Mouse (Mus musculus) hindlimb bud, embryonic 11.5 days (tissue): ENCODE data around the gene Hoxa4.

Source experiments
- DNase-seq: peaks from one replicate; pipeline ENCODE4 v3.0.0-alpha.2; 2012; ENCODE audit warnings: low read depth, low spot score; ENCODE audit errors: extremely low spot score

The Hoxa4 gene

GRCm38 (mm10) chr6:52182793-52183192 lies 8.8 kb downstream of the Hoxa4 start:
- no peak for DNase-seq

- no peak for DNase-seq
These were observed 9.5 kb downstream of the Hoxa4 start for GRCm38 (mm10) chr6:52182030-52182429.

- no peak for DNase-seq
These were observed 10.8 kb downstream of the Hoxa4 start for GRCm38 (mm10) chr6:52180726-52181125.

- DNase-seq = no peak
These were observed 11.3 kb downstream of the Hoxa4 start for GRCm38 (mm10) chr6:52180213-52180710.

- no peak for DNase-seq
These were observed 11.9 kb downstream of the Hoxa4 start for GRCm38 (mm10) chr6:52179690-52180089.

- DNase-seq = no peak
These were observed 12.5 kb downstream of the Hoxa4 start for GRCm38 (mm10) chr6:52178918-52179665.

GRCm38 (mm10) chr6:52177806-52178205 lies 13.7 kb downstream of the Hoxa4 start:
- DNase-seq = no peak

- DNase-seq = no peak
These were observed 14.4 kb downstream of the Hoxa4 start, which contains the start of gene 5730596B20Rik for GRCm38 (mm10) chr6:52177061-52177735. Gene 5730596B20Rik (plus strand): TSS chr6:52177498.

GRCm38 (mm10) chr6:52176391-52176790 lies 15.2 kb downstream of the Hoxa4 start:
- no peak for DNase-seq

GRCm38 (mm10) chr6:52175864-52176263 lies 15.7 kb downstream of the Hoxa4 start:
- DNase-seq = no peak

- DNase-seq = no peak
These were observed 16.4 kb downstream of the Hoxa4 start for GRCm38 (mm10) chr6:52174968-52175751.

- DNase-seq = no peak
These were observed 17.9 kb downstream of the Hoxa4 start for GRCm38 (mm10) chr6:52173648-52174047.

GRCm38 (mm10) chr6:52172501-52172900 lies 19.1 kb downstream of the Hoxa4 start:
- DNase-seq = no peak

GRCm38 (mm10) chr6:52171938-52172337 lies 19.6 kb downstream of the Hoxa4 start:
- no peak for DNase-seq

- DNase-seq = no peak
These were observed 20.2 kb downstream of the Hoxa4 start for GRCm38 (mm10) chr6:52171331-52171730.

GRCm38 (mm10) chr6:52170898-52171223 lies 20.7 kb downstream of the Hoxa4 start:
- no peak for DNase-seq

GRCm38 (mm10) chr6:52170166-52170897 lies 21.2 kb downstream of the Hoxa4 start:
- no peak for DNase-seq

GRCm38 (mm10) chr6:52169499-52170165 lies 21.9 kb downstream of the Hoxa4 start:
- no peak for DNase-seq

GRCm38 (mm10) chr6:52168191-52169055 lies 23.1 kb downstream of the Hoxa4 start:
- DNase-seq = no peak
